In the genomic region with DNA sequence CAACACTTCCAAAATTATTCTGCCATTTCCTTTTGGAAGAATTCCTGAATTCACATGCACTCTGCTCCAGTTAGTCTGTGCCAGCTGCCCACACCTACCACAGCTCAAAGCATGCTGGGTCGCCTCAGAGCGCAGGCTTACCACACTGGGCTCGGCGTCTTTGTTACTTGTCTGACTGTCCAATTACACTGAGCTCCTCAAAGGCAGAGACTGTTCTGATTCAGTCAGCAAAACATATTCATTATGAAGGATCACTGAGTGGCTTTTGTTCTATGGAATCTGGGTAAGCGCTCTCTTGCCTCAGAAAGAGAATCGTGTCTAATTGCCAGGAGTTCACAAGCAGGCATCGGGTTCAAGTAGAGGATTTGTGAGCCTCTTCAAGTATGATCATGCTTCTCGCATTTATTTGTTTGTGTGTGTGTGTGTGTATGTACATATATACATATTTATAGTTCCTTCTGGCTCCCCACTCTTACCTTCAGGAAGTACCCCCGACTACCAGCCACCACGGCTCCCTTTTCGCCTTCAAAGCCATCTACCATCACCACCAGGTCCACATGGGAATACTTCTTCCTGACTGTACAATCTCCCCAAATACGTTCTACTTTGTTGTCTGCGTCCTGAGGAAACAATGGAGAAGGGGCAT, we compare ENCODE assay signal across 13 mouse cellular contexts. TPM values are rescaled to one million over a fixed set of nuclear protein-coding genes. Genes with fewer than 3 reads are reported as not detected.
A peak's percentile ranks its signal among the peaks of the same experiment; 100 is the strongest.
DNase-seq lines count a peak whose midpoint lies in the region; ATAC-seq lines count a peak whose summit lies in the region.
"Had no signal": no experiment of that assay in that cellular context is flagged by ENCODE, and none has a peak within 500 bp of the region (broad histone marks: within the 10 kb centered on the region; RNA-seq: fewer than 3 reads in every experiment).

No protein-coding gene starts in this region.

- intact Hi-C loops in left cerebral cortex, postnatal 36 days (cut with DNase I), result no loop called here

- 85% methylated on average over 13 of the region's 13 CpGs for WGBS in heart, embryonic 13.5 days
- 5% methylated on average over 13 of the region's 13 CpGs for WGBS in forebrain, embryonic 14.5 days
- 27% methylated on average over 13 of the region's 13 CpGs for WGBS in midbrain, embryonic 11.5 days

- no peak overlapping the region for H3K4me3 ChIP-seq in heart, embryonic 13.5 days
- no peak overlapping the region for H3K4me3 ChIP-seq in forebrain, embryonic 14.5 days (ENCODE audit: low read depth, low read length)
- H3K4me3 ChIP-seq in midbrain, embryonic 11.5 days (ENCODE audit: low read depth, low read length), result no peak overlapping the region
- H3K4me3 ChIP-seq: limb, embryonic 15.5 days; stomach, embryonic 15.5 days had no signal

- H3K9me3 ChIP-seq in heart, embryonic 13.5 days, result no peaks in the 10 kb centered on the region
- H3K9me3 ChIP-seq in forebrain, embryonic 14.5 days (replicated peaks; ENCODE audit: control insufficient read depth, low read length), result no peaks in the 10 kb centered on the region
- H3K9me3 ChIP-seq in midbrain, embryonic 11.5 days (ENCODE audit: control insufficient read depth, low read length), result no peaks in the 10 kb centered on the region
- H3K9me3 ChIP-seq: limb, embryonic 15.5 days; stomach, embryonic 15.5 days had no signal

- peaks cover 93% of the 10 kb centered on the region for H3K36me3 ChIP-seq in heart, embryonic 13.5 days
- peaks cover 78% of the 10 kb centered on the region for H3K36me3 ChIP-seq in forebrain, embryonic 14.5 days (ENCODE audit: control insufficient read depth, insufficient read depth, low read length)
- peaks cover 14% of the 10 kb centered on the region for H3K36me3 ChIP-seq in midbrain, embryonic 11.5 days (ENCODE audit: control insufficient read depth, insufficient read depth, low read length)

- ATAC-seq in heart, embryonic 13.5 days (ENCODE audit: extremely low read depth, insufficient number of reproducible peaks, low FRiP score, low TSS enrichment), result no peak
- ATAC-seq in forebrain, embryonic 14.5 days, result peak; percentile 85
- peak; percentile 26; the same call in 1 of the 2 replicates for ATAC-seq in midbrain, embryonic 11.5 days (ENCODE audit: low FRiP score)
- ATAC-seq: lung, postnatal 0 days had no signal

- H3K4me1 ChIP-seq in heart, embryonic 13.5 days, result peaks cover 7% of the 10 kb centered on the region; the same call in 1 of the 2 replicates
- peaks cover 37% of the 10 kb centered on the region for H3K4me1 ChIP-seq in forebrain, embryonic 14.5 days (ENCODE audit: control insufficient read depth, insufficient read depth, low read length)
- peaks cover 43% of the 10 kb centered on the region for H3K4me1 ChIP-seq in midbrain, embryonic 11.5 days (ENCODE audit: control insufficient read depth, insufficient read depth, low read length)
- H3K4me1 ChIP-seq: limb, embryonic 15.5 days; stomach, embryonic 15.5 days had no signal

- H3K27ac ChIP-seq in heart, embryonic 13.5 days (replicated peaks), result no peak overlapping the region
- H3K27ac ChIP-seq in forebrain, embryonic 14.5 days (ENCODE audit: low read depth, low read length), result peak overlapping the region; percentile 96
- peak overlapping the region; percentile 94 for H3K27ac ChIP-seq in midbrain, embryonic 11.5 days (ENCODE audit: low read depth, low read length)
- H3K27ac ChIP-seq: limb, embryonic 15.5 days had no signal

- no peak for DNase-seq in heart, postnatal 4 days
- DNase-seq in forebrain, embryonic 14.5 days (ENCODE audit: low spot score), result peak; percentile 92
- peak; percentile 92 for DNase-seq in midbrain, embryonic 11.5 days (ENCODE audit: low spot score, missing footprints)
- peak; percentile 96 for DNase-seq in retina, postnatal 1 day
- no peak for DNase-seq in left cerebral cortex, postnatal 36 days (ENCODE audit: low spot score in 2 of 2)
- no peak for DNase-seq in heart, adult 8-10 months (ENCODE audit: low spot score)
- DNase-seq in thymus, postnatal 10 days (ENCODE audit: low spot score in 2 of 2), result no peak
- DNase-seq: gastrocnemius, postnatal 10 days; kidney, adult 9 months had no signal

- H3K9ac ChIP-seq in heart, embryonic 13.5 days, result 0 out of 2 replicates have a peak overlapping the region, but pooled peaks have one; percentile 13
- H3K9ac ChIP-seq in forebrain, embryonic 14.5 days (ENCODE audit: low read length), result peak overlapping the region; percentile 49; the same call in 1 of the 2 replicates
- H3K9ac ChIP-seq in midbrain, embryonic 11.5 days (ENCODE audit: low read length), result peak overlapping the region; percentile 48
- H3K9ac ChIP-seq: limb, embryonic 15.5 days; stomach, embryonic 15.5 days had no signal

- no peak overlapping the region for H3K4me2 ChIP-seq in heart, embryonic 13.5 days
- peak overlapping the region; percentile 38 for H3K4me2 ChIP-seq in forebrain, embryonic 14.5 days (ENCODE audit: low read length)
- peak overlapping the region; percentile 26; the same call in 1 of the 2 replicates for H3K4me2 ChIP-seq in midbrain, embryonic 11.5 days
- H3K4me2 ChIP-seq: limb, embryonic 15.5 days; stomach, embryonic 15.5 days had no signal

- no peaks in the 10 kb centered on the region for H3K27me3 ChIP-seq in heart, embryonic 13.5 days (replicated peaks)
- H3K27me3 ChIP-seq in forebrain, embryonic 14.5 days (replicated peaks; ENCODE audit: control insufficient read depth, insufficient read depth, low read length), result no peaks in the 10 kb centered on the region
- no peaks in the 10 kb centered on the region for H3K27me3 ChIP-seq in midbrain, embryonic 11.5 days (ENCODE audit: control insufficient read depth, insufficient read depth, low read length)
- H3K27me3 ChIP-seq: limb, embryonic 15.5 days; stomach, embryonic 15.5 days had no signal

RNA-seq across cellular contexts. Expression of gene Sars, which starts 12.3 kb away (rescaled TPM):
- polyA plus RNA-seq in heart, embryonic 13.5 days (2015; fragmentation: Nextera tagmentation; extraction: Ambion mirVana), result 78.2 and 91.4 TPM in 2 replicates
- total RNA-seq in heart, postnatal 4 days (2021), result 10 to 100 TPM; 88.2 to 90.6 TPM
- polyA plus RNA-seq in forebrain, embryonic 14.5 days (2014; fragmentation: Nextera tagmentation; extraction: Ambion mirVana), result 227 and 241 TPM in 2 replicates
- polyA plus RNA-seq in midbrain, embryonic 11.5 days (2014; fragmentation: Nextera tagmentation; extraction: Ambion mirVana), result 196 and 213 TPM in 2 replicates
- 100 to 1,000 TPM; 202 to 231 TPM for total RNA-seq in left cerebral cortex, postnatal 36 days (2021)
- 10 to 100 TPM; 76.6 to 83.9 (median 80.0) TPM for total RNA-seq in heart, adult 8-10 months (2022)

RNA-seq across cellular contexts. Expression of gene Celsr2, which starts 17.3 kb away (rescaled TPM):
- 2.1 and 3.1 TPM in 2 replicates for polyA plus RNA-seq in heart, embryonic 13.5 days (2015; fragmentation: Nextera tagmentation; extraction: Ambion mirVana)
- total RNA-seq in heart, postnatal 4 days (2021), result 1 to 10 TPM; 9.0 to 9.5 TPM
- polyA plus RNA-seq in forebrain, embryonic 14.5 days (2014; fragmentation: Nextera tagmentation; extraction: Ambion mirVana), result 38.4 and 39.9 TPM in 2 replicates
- polyA plus RNA-seq in midbrain, embryonic 11.5 days (2014; fragmentation: Nextera tagmentation; extraction: Ambion mirVana), result 61.9 and 65.2 TPM in 2 replicates
- 100 to 1,000 TPM; 168 to 174 TPM for total RNA-seq in left cerebral cortex, postnatal 36 days (2021)
- 10 to 100 TPM in 2 of 4 experiments, 1 to 10 TPM in 2; 7.4 to 10.9 (median 9.0) TPM for total RNA-seq in heart, adult 8-10 months (2022)

RNA-seq across cellular contexts. Expression of gene Psrc1, which starts 49.0 kb away (rescaled TPM):
- polyA plus RNA-seq in heart, embryonic 13.5 days (2015; fragmentation: Nextera tagmentation; extraction: Ambion mirVana), result 24.4 and 25.4 TPM in 2 replicates
- total RNA-seq in heart, postnatal 4 days (2021), result 1 to 10 TPM; 6.7 to 8.8 TPM
- polyA plus RNA-seq in forebrain, embryonic 14.5 days (2014; fragmentation: Nextera tagmentation; extraction: Ambion mirVana), result 32.6 and 42.0 TPM in 2 replicates
- 59.3 and 68.1 TPM in 2 replicates for polyA plus RNA-seq in midbrain, embryonic 11.5 days (2014; fragmentation: Nextera tagmentation; extraction: Ambion mirVana)
- total RNA-seq in left cerebral cortex, postnatal 36 days (2021), result 10 to 100 TPM; 12.9 to 18.3 TPM
- total RNA-seq in heart, adult 8-10 months (2022), result under 1 TPM in 3 of 4 experiments, not detected in 1; 0.20 to 0.31 (median 0.22) TPM

Comparison
In these comparisons a context has a peak if more than half of its experiments do, and no peak if none do; other contexts are left out.
1. RNA of gene Psrc1, which starts 49.0 kb away (total RNA-seq): 12.9 to 18.3 TPM in left cerebral cortex, postnatal 36 days and 6.7 to 8.8 TPM in heart, postnatal 4 days; 0.20 to 0.31 TPM in heart, adult 8-10 months; every median in the first group is over 4 times any median in the second.
2. DNase-seq: peak in forebrain, embryonic 14.5 days (single experiment), midbrain, embryonic 11.5 days (single experiment) and retina, postnatal 1 day (single experiment); none in heart, postnatal 4 days (single experiment), left cerebral cortex, postnatal 36 days (0 of 2), heart, adult 8-10 months (single experiment) and thymus, postnatal 10 days (0 of 2).
3. RNA of gene Celsr2, which starts 17.3 kb away (total RNA-seq): 168 to 174 TPM in left cerebral cortex, postnatal 36 days; 7.4 to 10.9 TPM in heart, adult 8-10 months and 9.0 to 9.5 TPM in heart, postnatal 4 days; every median in the first group is over 10 times any median in the second.
4. Peak in every context shown above with its lines, with median percentiles within 50 percentile points of each other: H3K9ac ChIP-seq.